Mouse (Mus musculus) thymus, adult 2 months (tissue): ENCODE results near the gene Slc52a3.

ENCODE experiments used
- CTCF ChIP-seq: fragments of 200-500 bp; IDR thresholded peaks from 2 replicates; pipeline ENCODE4 v1.5.1; 2012; ENCODE audit warnings: mild to moderate bottlenecking, control low read depth, low read length, moderate library complexity, borderline replicate concordance; ENCODE audit not compliant: control insufficient read depth, poor library complexity, insufficient read depth; ENCODE audit errors: extremely low read depth
- POLR2A ChIP-seq: fragments of 200-500 bp; IDR thresholded peaks from 2 replicates; pipeline ENCODE4 v1.6.1; 2012; ENCODE audit warnings: mild to moderate bottlenecking, low read length, control low read depth, moderate library complexity; ENCODE audit not compliant: control insufficient read depth, poor library complexity, insufficient read depth; ENCODE audit errors: extremely low read depth

DNA sequence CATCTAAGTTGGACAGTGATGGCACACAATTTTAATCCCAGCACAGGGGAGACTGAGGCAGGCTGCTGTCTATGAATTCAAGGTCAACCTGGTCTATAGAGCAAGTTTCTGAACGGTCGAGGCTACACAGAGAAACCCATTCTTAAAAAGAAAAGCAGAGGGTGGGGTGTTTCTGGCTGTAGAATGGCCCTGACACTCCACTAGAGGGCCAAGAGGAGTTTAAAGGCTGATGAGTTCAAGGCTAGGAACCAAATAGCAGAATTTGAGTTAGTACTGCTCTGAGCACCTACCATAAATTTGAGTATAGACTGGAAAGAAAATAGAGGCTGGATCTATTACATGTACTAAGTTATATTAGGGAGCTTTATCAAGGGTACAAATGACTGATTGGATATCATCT, 7.3 kb upstream of the Slc52a3 start:
- TF ChIP-seq POLR2A (no peak), CTCF (no peak)
